Mouse (Mus musculus) midbrain, embryonic 13.5 days (tissue): ENCODE results near the gene Dand5. TPM values are rescaled to one million over a fixed set of nuclear protein-coding genes. Genes with fewer than 3 reads are reported as not detected.
A peak's percentile ranks its signal among the peaks of the same experiment; 100 is the strongest.

ENCODE experiments used
- ATAC-seq: fragments of 200-750 bp; cut with Nextera tagmentation; 2 replicates; pipeline ENCODE4 v1.8.0; 2017; ENCODE audit warnings: mild to moderate bottlenecking, moderate TSS enrichment, moderate library complexity
- H3K27ac ChIP-seq: fragments of 300-500 bp; sonication (generic); 2 replicates; pipeline ENCODE4 v1.5.1; 2015; ENCODE audit warnings: inconsistent platforms, mild to moderate bottlenecking, moderate library complexity
- H3K27me3 ChIP-seq: fragments of 300-500 bp; sonication (generic); 2 replicates; pipeline ENCODE4 v1.6.1; 2015; ENCODE audit warnings: mild to moderate bottlenecking, inconsistent platforms
- H3K36me3 ChIP-seq: fragments of 300-500 bp; sonication (generic); 2 replicates; pipeline ENCODE4 v1.6.1; 2015; ENCODE audit warnings: mild to moderate bottlenecking, inconsistent platforms
- H3K4me1 ChIP-seq: fragments of 300-500 bp; sonication (generic); replicated peaks from 2 replicates; pipeline ENCODE4 v1.6.1; 2015; ENCODE audit warnings: inconsistent platforms
- H3K4me2 ChIP-seq: fragments of 300-500 bp; sonication (generic); replicated peaks from 2 replicates; pipeline ENCODE4 v1.6.1; 2015; ENCODE audit warnings: moderate library complexity, mild to moderate bottlenecking, inconsistent platforms
- H3K4me3 ChIP-seq: fragments of 300-500 bp; sonication (generic); replicated peaks from 2 replicates; pipeline ENCODE4 v1.5.1; 2015; ENCODE audit warnings: mild to moderate bottlenecking, inconsistent platforms
- H3K9ac ChIP-seq: fragments of 300-500 bp; sonication (generic); replicated peaks from 2 replicates; pipeline ENCODE4 v1.6.1; 2015; ENCODE audit warnings: mild to moderate bottlenecking, inconsistent platforms
- H3K9me3 ChIP-seq: fragments of 300-500 bp; sonication (generic); 2 replicates; pipeline ENCODE4 v1.6.1; 2016; ENCODE audit warnings: mild to moderate bottlenecking, inconsistent platforms
- WGBS: fragments of 180-500 bp; shearing (Covaris S2); methylation state at CpG from one replicate; pipeline ENCODE4 v1.1.7; 2015; 5-methylcytosine and 5-hydroxymethylcytosine counted together
- polyA plus RNA-seq: library from polyadenylated mRNA; unstranded; fragments of >200 nt; fragmentation: Nextera tagmentation; extraction: Ambion mirVana; gene quantifications from 2 replicates; pipeline ENCODE4 v1.2.1, GENCODE M21; 2015

The Dand5 gene
- polyA plus RNA-seq, 1 experiment from 2014 or later: 8.9 TPM

GRCm38 (mm10) chr8:84793791-84794485, 28.7 kb downstream of the Dand5 start:
- Histone ChIP-seq H3K4me3 (no peak overlapping the region), H3K9ac (peak overlapping the region; percentile 16; the same call in 1 of the 2 replicates), H3K27ac (peak overlapping the region; percentile 71), H3K36me3 (no peaks in the 10 kb centered on the region), H3K4me2 (no peak overlapping the region; the same call in 1 of the 2 replicates), H3K4me1 (peaks cover 41% of the 10 kb centered on the region), H3K9me3 (no peaks in the 10 kb centered on the region), H3K27me3 (peaks cover 100% of the 10 kb centered on the region)
- 66% methylated on average over 13 of the region's 13 CpGs for WGBS
- peak; percentile 81 for ATAC-seq

- no peak overlapping the region for H3K4me3 ChIP-seq
- no peak overlapping the region for H3K9ac ChIP-seq
- ATAC-seq: no peak
- H3K4me1 ChIP-seq: peaks cover 38% of the 10 kb centered on the region
- H3K36me3 ChIP-seq: no peaks in the 10 kb centered on the region
- WGBS: 84% methylated on average over 9 of the region's 9 CpGs
- peaks cover 100% of the 10 kb centered on the region for H3K27me3 ChIP-seq
- H3K4me2 ChIP-seq: no peak overlapping the region
- no peaks in the 10 kb centered on the region for H3K9me3 ChIP-seq
- H3K27ac ChIP-seq: peak overlapping the region; percentile 67; the same call in 1 of the 2 replicates
Measured at GRCm38 (mm10) chr8:84793134-84793533, 29.5 kb downstream of the Dand5 start.

- Histone ChIP-seq H3K9ac (no peak overlapping the region), H3K27ac (no peak overlapping the region), H3K4me2 (no peak overlapping the region)
Measured at GRCm38 (mm10) chr8:84792429-84792947, 30.1 kb downstream of the Dand5 start.

GRCm38 (mm10) chr8:84790537-84790936, 32.1 kb downstream of the Dand5 start:
- Histone ChIP-seq H3K27me3 (peaks cover 100% of the 10 kb centered on the region), H3K4me2 (no peak overlapping the region), H3K9ac (no peak overlapping the region), H3K4me3 (no peak overlapping the region), H3K4me1 (peaks cover 43% of the 10 kb centered on the region), H3K9me3 (no peaks in the 10 kb centered on the region), H3K27ac (no peak overlapping the region), H3K36me3 (no peaks in the 10 kb centered on the region)
- 71% methylated on average over 2 of the region's 2 CpGs for WGBS
- no peak for ATAC-seq

More at GRCm38 (mm10) chr8:84792429-84792947, 30.1 kb downstream of the Dand5 start:
- no peaks in the 10 kb centered on the region for H3K9me3 ChIP-seq
- no peaks in the 10 kb centered on the region for H3K36me3 ChIP-seq
- peaks cover 100% of the 10 kb centered on the region for H3K27me3 ChIP-seq
- 74% methylated on average over 12 of the region's 12 CpGs for WGBS
- ATAC-seq: no peak
- H3K4me3 ChIP-seq: no peak overlapping the region
- H3K4me1 ChIP-seq: peaks cover 37% of the 10 kb centered on the region

- no peak for ATAC-seq
- H3K9ac ChIP-seq: no peak overlapping the region
- WGBS: 77% methylated on average over 9 of the region's 9 CpGs
- H3K9me3 ChIP-seq: no peaks in the 10 kb centered on the region
- H3K4me2 ChIP-seq: no peak overlapping the region
- H3K27ac ChIP-seq: no peak overlapping the region
- H3K27me3 ChIP-seq: peaks cover 100% of the 10 kb centered on the region
- no peak overlapping the region for H3K4me3 ChIP-seq
- no peaks in the 10 kb centered on the region for H3K36me3 ChIP-seq
- peaks cover 45% of the 10 kb centered on the region for H3K4me1 ChIP-seq
Measured at GRCm38 (mm10) chr8:84789855-84790486, 32.7 kb downstream of the Dand5 start.

GRCm38 (mm10) chr8:84789345-84789744, 33.3 kb downstream of the Dand5 start:
- H3K36me3 ChIP-seq: no peaks in the 10 kb centered on the region
- no peak overlapping the region for H3K9ac ChIP-seq
- H3K4me2 ChIP-seq: no peak overlapping the region
- H3K9me3 ChIP-seq: no peaks in the 10 kb centered on the region
- WGBS: 54% methylated on average over 5 of the region's 5 CpGs
- no peak overlapping the region for H3K27ac ChIP-seq
- H3K4me3 ChIP-seq: no peak overlapping the region
- ATAC-seq: no peak
- peaks cover 45% of the 10 kb centered on the region for H3K4me1 ChIP-seq
- peaks cover 100% of the 10 kb centered on the region for H3K27me3 ChIP-seq

- WGBS: 12% methylated on average over 11 of the region's 11 CpGs
- Histone ChIP-seq H3K4me3 (no peak overlapping the region), H3K36me3 (no peaks in the 10 kb centered on the region), H3K4me2 (no peak overlapping the region), H3K27me3 (peaks cover 100% of the 10 kb centered on the region), H3K4me1 (peaks cover 45% of the 10 kb centered on the region), H3K9ac (no peak overlapping the region), H3K9me3 (no peaks in the 10 kb centered on the region), H3K27ac (no peak overlapping the region)
- no peak for ATAC-seq
Measured at GRCm38 (mm10) chr8:84788896-84789295, 33.7 kb downstream of the Dand5 start.

GRCm38 (mm10) chr8:84787523-84788302, 34.9 kb downstream of the Dand5 start:
- WGBS: 8% methylated on average over 14 of the region's 14 CpGs
- no peak overlapping the region for H3K27ac ChIP-seq
- H3K9me3 ChIP-seq: no peaks in the 10 kb centered on the region
- H3K36me3 ChIP-seq: no peaks in the 10 kb centered on the region
- peaks cover 100% of the 10 kb centered on the region for H3K27me3 ChIP-seq
- H3K4me1 ChIP-seq: peaks cover 40% of the 10 kb centered on the region
- H3K9ac ChIP-seq: no peak overlapping the region
- no peak overlapping the region for H3K4me3 ChIP-seq
- ATAC-seq: no peak
- no peak overlapping the region for H3K4me2 ChIP-seq

- WGBS: 7% methylated on average over 11 of the region's 11 CpGs
- no peak overlapping the region for H3K4me3 ChIP-seq
- H3K27me3 ChIP-seq: peaks cover 100% of the 10 kb centered on the region
- H3K4me2 ChIP-seq: no peak overlapping the region
- H3K9me3 ChIP-seq: no peaks in the 10 kb centered on the region
- no peaks in the 10 kb centered on the region for H3K36me3 ChIP-seq
- peaks cover 40% of the 10 kb centered on the region for H3K4me1 ChIP-seq
- no peak overlapping the region for H3K27ac ChIP-seq
- H3K9ac ChIP-seq: no peak overlapping the region
- ATAC-seq: no peak
Measured at GRCm38 (mm10) chr8:84786801-84787467, 35.7 kb downstream of the Dand5 start.

GRCm38 (mm10) chr8:84785756-84786677, 36.6 kb downstream of the Dand5 start:
- Histone ChIP-seq H3K27me3 (peaks cover 100% of the 10 kb centered on the region), H3K4me3 (no peak overlapping the region), H3K4me1 (peaks cover 40% of the 10 kb centered on the region)

GRCm38 (mm10) chr8:84785506-84785755, 37.2 kb downstream of the Dand5 start:
- Histone ChIP-seq H3K9ac (no peak overlapping the region), H3K4me3 (peak overlapping the region; percentile 10), H3K27me3 (peaks cover 100% of the 10 kb centered on the region), H3K36me3 (no peaks in the 10 kb centered on the region), H3K27ac (no peak overlapping the region), H3K4me2 (no peak overlapping the region), H3K9me3 (no peaks in the 10 kb centered on the region), H3K4me1 (peaks cover 38% of the 10 kb centered on the region)
- WGBS: 5% methylated on average over 10 of the region's 11 CpGs
- ATAC-seq: no peak

More at GRCm38 (mm10) chr8:84785756-84786677, 36.6 kb downstream of the Dand5 start:
- Histone ChIP-seq H3K27ac (no peak overlapping the region), H3K4me2 (0 out of 2 replicates have a peak overlapping the region, but pooled peaks have one; percentile 13), H3K36me3 (no peaks in the 10 kb centered on the region), H3K9me3 (no peaks in the 10 kb centered on the region), H3K9ac (no peak overlapping the region)
- ATAC-seq: no peak; the same call in 1 of the 2 replicates
- 3% methylated on average over 38 of the region's 38 CpGs for WGBS
